Mouse (Mus musculus) CH12.LX (cell line): ENCODE data around the gene Gucy2e. TPM values are rescaled to one million over a fixed set of nuclear protein-coding genes. Genes with fewer than 3 reads are reported as not detected.

Experiments
- DNase-seq: peaks from one replicate; pipeline ENCODE4 v3.0.0-alpha.2; 2013; ENCODE audit errors: extremely low read depth
- H3K27ac ChIP-seq: 2 replicates; pipeline ENCODE4 v1.5.1; 2012; ENCODE audit warnings: low read depth, mild to moderate bottlenecking, control low read depth, moderate library complexity; ENCODE audit not compliant: insufficient read depth
- H3K27me3 ChIP-seq: replicated peaks from 2 replicates; pipeline ENCODE3; 2012; ENCODE audit warnings: inconsistent platforms
- H3K36me3 ChIP-seq, 2 experiments: replicated peaks in 1 of 2; 2 replicates each; pipeline versions ENCODE3 to v1.6.1; 2012; ENCODE audit warnings: inconsistent platforms in 1 of 2, low read length in 1 of 2, mild to moderate bottlenecking in 1 of 2, mixed read lengths in 1 of 2, moderate library complexity in 1 of 2; ENCODE audit not compliant: control insufficient read depth in 1 of 2, insufficient read depth in 1 of 2
- H3K4me1 ChIP-seq, 2 experiments: 2 replicates each; pipeline ENCODE4 v1.6.1; 2012; ENCODE audit warnings: inconsistent platforms in 1 of 2, moderate library complexity in 1 of 2; ENCODE audit not compliant: insufficient read depth in 2 of 2, control insufficient read depth in 1 of 2
- H3K4me2 ChIP-seq: 2 replicates; pipeline ENCODE4 v1.6.1; 2012; ENCODE audit warnings: low read depth, mild to moderate bottlenecking, control low read depth; ENCODE audit not compliant: poor library complexity, insufficient read depth, severe bottlenecking
- H3K4me3 ChIP-seq, 3 experiments: fragments of 150-350 bp in 1 of 3; sonication (generic) in 1 of 3; replicated peaks in 1 of 3; 2 replicates each; pipeline versions ENCODE3 to v1.5.1; 2011 to 2012; ENCODE audit warnings: low read depth in 2 of 3, low read length in 2 of 3, mild to moderate bottlenecking in 2 of 3, moderate library complexity in 2 of 3, control low read depth in 1 of 3, improper control_type of control experiment in 1 of 3, inconsistent platforms in 1 of 3, mixed read lengths in 1 of 3; ENCODE audit not compliant: poor library complexity in 1 of 3
- H3K79me2 ChIP-seq: replicated peaks from 2 replicates; pipeline ENCODE4 v1.6.1; 2012; ENCODE audit warnings: mild to moderate bottlenecking, moderate library complexity; ENCODE audit not compliant: control insufficient read depth, poor library complexity, insufficient read depth, severe bottlenecking; ENCODE audit errors: extremely low read depth
- H3K9ac ChIP-seq: 2 replicates; pipeline ENCODE4 v1.6.1; 2012; ENCODE audit warnings: low read depth, mild to moderate bottlenecking, control low read depth, moderate library complexity; ENCODE audit not compliant: insufficient read depth
- H3K9me3 ChIP-seq: replicated peaks from 2 replicates; pipeline ENCODE3; 2012; ENCODE audit warnings: low read length, inconsistent platforms, mixed read lengths
- CTCF ChIP-seq, 2 experiments: IDR thresholded peaks in 1 of 2; conservative IDR thresholded peaks in 1 of 2; 2 replicates each; pipeline ENCODE4 v1.5.1; 2011 to 2012; ENCODE audit warnings: low read depth in 2 of 2, low read length in 2 of 2, improper control_type of control experiment in 1 of 2, inconsistent platforms in 1 of 2, mild to moderate bottlenecking in 1 of 2, moderate library complexity in 1 of 2
- IRF4 ChIP-seq: IDR thresholded peaks from 2 replicates; pipeline ENCODE4 v1.6.1; 2014; ENCODE audit warnings: low read depth, mild to moderate bottlenecking, inconsistent platforms, low read length, improper control_type of control experiment
- JUN ChIP-seq: IDR thresholded peaks from 2 replicates; pipeline ENCODE4 v1.6.1; 2011; ENCODE audit warnings: low read depth, mild to moderate bottlenecking, low read length, improper control_type of control experiment, moderate library complexity; ENCODE audit not compliant: insufficient read depth
- JUND ChIP-seq: conservative IDR thresholded peaks from 2 replicates; pipeline ENCODE4 v1.6.1; 2011; ENCODE audit warnings: low read depth, low read length, improper control_type of control experiment
- KAT2A ChIP-seq: IDR thresholded peaks from 2 replicates; pipeline ENCODE4 v1.6.1; 2012; ENCODE audit warnings: low read length, improper control_type of control experiment, inconsistent platforms; ENCODE audit not compliant: insufficient replicate concordance
- MAZ ChIP-seq: IDR thresholded peaks from 2 replicates; pipeline ENCODE4 v1.6.1; 2012; ENCODE audit warnings: low read depth, mild to moderate bottlenecking, inconsistent platforms, low read length, improper control_type of control experiment, moderate library complexity
- MXI1 ChIP-seq: IDR thresholded peaks from 2 replicates; pipeline ENCODE4 v1.6.1; 2011; ENCODE audit warnings: mild to moderate bottlenecking, low read depth, low read length, improper control_type of control experiment
- MYC ChIP-seq: IDR thresholded peaks from 2 replicates; pipeline ENCODE4 v1.6.1; 2011; ENCODE audit warnings: low read depth, mild to moderate bottlenecking, improper control_type of control experiment, low read length
- NELFE ChIP-seq: IDR thresholded peaks from 2 replicates; pipeline ENCODE4 v1.6.1; 2011; ENCODE audit warnings: low read depth, low read length, improper control_type of control experiment
- POLR2A ChIP-seq: IDR thresholded peaks from 2 replicates; pipeline ENCODE4 v1.6.1; 2011; ENCODE audit warnings: low read depth, mild to moderate bottlenecking, improper control_type of control experiment, low read length
- RCOR1 ChIP-seq: conservative IDR thresholded peaks from 2 replicates; pipeline ENCODE4 v1.6.1; 2012; ENCODE audit warnings: low read depth, mild to moderate bottlenecking, inconsistent platforms, low read length, improper control_type of control experiment
- SMC3 ChIP-seq: IDR thresholded peaks from 2 replicates; pipeline ENCODE4 v1.6.1; 2011; ENCODE audit warnings: low read depth, low read length, improper control_type of control experiment
- USF1 ChIP-seq: IDR thresholded peaks from 2 replicates; pipeline ENCODE4 v1.6.1; 2014; ENCODE audit warnings: low read depth, mild to moderate bottlenecking, inconsistent platforms, low read length, improper control_type of control experiment
- ZKSCAN1 ChIP-seq: IDR thresholded peaks from 2 replicates; pipeline ENCODE4 v1.6.1; 2012; ENCODE audit warnings: low read depth, inconsistent platforms, low read length, improper control_type of control experiment, borderline replicate concordance
- ZMIZ1 ChIP-seq: IDR thresholded peaks from 2 replicates; pipeline ENCODE4 v1.6.1; 2012; ENCODE audit warnings: low read depth, mild to moderate bottlenecking, inconsistent platforms, low read length, improper control_type of control experiment
- ZNF384 ChIP-seq: IDR thresholded peaks from 2 replicates; pipeline ENCODE4 v1.6.1; 2012; ENCODE audit warnings: low read depth, low read length, improper control_type of control experiment, inconsistent platforms
- dilution Hi-C: fragments of 300-500 bp; cut with MboI; formaldehyde crosslinking; loops from 2 replicates; pipeline ENCODE4 v1.14.3; 2020; ENCODE audit warnings: low sequenced_read_pairs; ENCODE audit not compliant: extremely low pct_unique_long_range_greater_than_20kb, extremely low pct_ligation_motif_present
- in situ Hi-C: fragments of 300-500 bp; cut with MboI; formaldehyde crosslinking; loops from 3 replicates; pipeline ENCODE4 v1.14.3; 2019; ENCODE audit warnings: low sequenced_read_pairs, low pct_ligation_motif_present, low pct_unique_long_range_greater_than_20kb, mixed read lengths
- polyA plus RNA-seq: library from polyadenylated mRNA; unstranded; fragments of >175 nt; gene quantifications from 2 replicates; pipeline ENCODE4 v1.2.1, GENCODE M21; 2012; ENCODE audit warnings: low read depth; ENCODE audit not compliant: insufficient read length
- total RNA-seq, 2 experiments: library from RNA; depleted of rRNA; stranded (reverse); fragments of 300-350 nt in 1 of 2; fragments of >200 nt in 1 of 2; gene quantifications; 2 replicates each; pipeline ENCODE4 v1.2.3; 2012 to 2014

The Gucy2e gene
- total and polyA plus RNA-seq, 3 experiments, result 0.03 TPM; not detected in 2

DNA sequence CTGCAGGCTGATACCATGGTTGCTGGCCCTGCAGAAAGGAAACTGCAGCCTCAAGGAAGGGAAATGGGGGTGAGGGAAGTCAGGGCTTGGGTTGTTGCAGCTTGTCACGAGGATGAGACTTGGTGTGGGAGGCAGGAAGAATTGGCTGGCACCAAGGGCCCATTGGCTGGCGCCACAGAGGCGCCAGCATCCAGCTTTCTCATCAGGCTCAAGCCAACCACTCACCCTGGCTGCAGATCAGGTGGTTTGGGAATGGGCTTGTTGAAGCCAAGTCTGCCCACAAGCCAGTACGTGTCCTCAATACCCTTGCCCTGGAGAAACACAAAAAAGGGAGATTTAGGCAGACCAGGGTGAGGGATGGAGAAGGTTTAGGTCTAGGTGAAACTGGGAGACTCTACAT, 13.7 kb downstream of the Gucy2e start:
- no peak overlapping the region for H3K9ac ChIP-seq
- H3K4me2 ChIP-seq, result no peak overlapping the region
- no peak overlapping the region for H3K4me3 ChIP-seq
- TF ChIP-seq POLR2A (no peak), ZMIZ1 (no peak)
- dilution Hi-C loops, result no loop called here
- no peak for DNase-seq
- no peaks in the 10 kb centered on the region for H3K9me3 ChIP-seq
- peaks cover 75% of the 10 kb centered on the region for H3K27me3 ChIP-seq
- H3K27ac ChIP-seq, result no peak overlapping the region
- H3K4me1 ChIP-seq, result no peaks in the 10 kb centered on the region
- H3K36me3 ChIP-seq, result no peaks in the 10 kb centered on the region
- no peaks in the 10 kb centered on the region for H3K79me2 ChIP-seq
- in situ Hi-C loops, result no loop called here

DNA sequence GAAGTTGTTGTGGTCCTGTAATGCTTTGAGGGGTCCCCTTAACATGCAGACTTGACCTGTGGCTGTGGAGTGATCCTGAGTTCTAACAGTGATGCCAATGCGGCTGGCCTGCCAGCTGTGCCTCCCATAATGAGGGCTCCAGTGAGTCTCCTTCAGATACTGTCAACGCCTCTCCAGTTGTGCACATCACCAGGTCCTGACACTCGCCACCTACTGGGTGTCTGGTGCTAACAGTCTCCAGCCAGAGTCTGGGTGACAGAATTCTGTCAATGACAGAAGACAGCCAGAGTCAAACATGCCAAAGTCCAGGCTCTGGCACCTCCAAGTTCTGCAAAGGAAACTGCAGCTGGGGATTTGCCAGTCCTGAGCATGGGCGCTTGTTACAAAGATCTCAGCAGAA, 15.8 kb downstream of the Gucy2e start:
- no peak for TF ChIP-seq JUND
- no peak for TF ChIP-seq NELFE
- peak; percentile 26 for TF ChIP-seq SMC3
- peak in 1 of 2 experiments; percentile 41; a peak in 2 of 4 replicates for TF ChIP-seq CTCF (conservative IDR thresholded peaks at IDR 0.05 in 1 of 2, IDR thresholded peaks at IDR 0.05 in 1 of 2; ENCODE audit: low read depth in 2 of 2, low read length in 2 of 2)
- TF ChIP-seq ZMIZ1, result no peak
- TF ChIP-seq USF1, result no peak
- H3K79me2 ChIP-seq, result no peaks in the 10 kb centered on the region
- H3K9ac ChIP-seq, result no peak overlapping the region
- H3K4me2 ChIP-seq, result no peak overlapping the region
- dilution Hi-C loops, result no loop called here
- no peaks in the 10 kb centered on the region for H3K9me3 ChIP-seq
- peaks cover 70% of the 10 kb centered on the region for H3K27me3 ChIP-seq
- H3K4me1 ChIP-seq, result no peaks in the 10 kb centered on the region
- H3K4me3 ChIP-seq, result no peak overlapping the region
- H3K36me3 ChIP-seq, result no peaks in the 10 kb centered on the region
- peak; percentile 12 for DNase-seq
- in situ Hi-C loops, result no loop called here
- no peak overlapping the region for H3K27ac ChIP-seq

DNA sequence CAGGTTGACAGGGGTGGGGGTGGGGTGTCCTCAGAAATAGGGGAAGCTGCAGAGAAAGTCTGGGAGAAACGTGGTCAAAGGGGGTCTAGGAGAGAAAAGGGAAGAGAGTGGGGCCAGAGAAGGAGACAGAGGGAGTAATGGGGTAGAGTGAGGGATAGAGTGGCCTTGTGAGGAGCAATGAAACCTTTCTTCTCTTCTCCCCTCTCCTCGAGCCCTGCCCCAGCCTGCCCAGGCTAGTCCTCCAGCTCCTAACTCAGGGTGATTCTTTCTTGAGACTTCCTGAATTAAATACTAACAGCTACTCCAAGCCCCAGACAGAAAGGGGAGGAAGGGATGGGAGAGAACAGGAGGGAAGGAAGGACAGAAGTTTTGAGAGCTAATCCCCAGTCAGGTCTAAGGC, 18.2 kb downstream of the Gucy2e start:
- no peak for DNase-seq
- in situ Hi-C loops (no loop called here), dilution Hi-C loops (no loop called here)
- no peak overlapping the region for H3K4me3 ChIP-seq
- TF ChIP-seq RCOR1, result no peak
- TF ChIP-seq, all 38 proteins: peak for 0
- Histone ChIP-seq H3K4me2 (no peak overlapping the region), H3K27ac (no peak overlapping the region), H3K4me1 (no peaks in the 10 kb centered on the region), H3K9me3 (no peaks in the 10 kb centered on the region), H3K27me3 (peaks cover 75% of the 10 kb centered on the region), H3K79me2 (no peaks in the 10 kb centered on the region), H3K9ac (no peak overlapping the region), H3K36me3 (no peaks in the 10 kb centered on the region)

DNA sequence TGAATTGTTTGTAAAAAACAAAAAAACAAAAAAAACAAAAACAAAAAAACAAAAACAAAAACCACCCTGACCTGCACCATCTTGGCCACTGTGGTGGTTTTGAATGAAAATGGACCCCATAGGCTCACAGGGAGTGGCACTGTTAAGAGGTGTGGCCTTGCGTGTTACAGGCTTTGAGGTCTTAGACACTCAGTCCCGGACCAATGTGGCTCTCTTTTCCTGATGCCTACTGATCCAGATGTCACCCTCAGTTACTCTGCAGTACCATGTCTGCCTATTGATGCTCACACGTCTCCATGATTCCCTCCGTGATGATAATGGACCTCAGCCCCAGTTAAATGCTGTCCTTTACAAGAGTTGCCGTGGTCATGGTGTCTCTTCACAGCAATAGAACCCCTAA, 19.4 kb downstream of the Gucy2e start:
- Histone ChIP-seq H3K36me3 (no peaks in the 10 kb centered on the region), H3K4me1 (no peaks in the 10 kb centered on the region), H3K9me3 (no peaks in the 10 kb centered on the region), H3K4me2 (no peak overlapping the region), H3K79me2 (no peaks in the 10 kb centered on the region), H3K4me3 (no peak overlapping the region), H3K27ac (no peak overlapping the region), H3K27me3 (peaks cover 76% of the 10 kb centered on the region), H3K9ac (no peak overlapping the region)
- dilution Hi-C loops (no loop called here), in situ Hi-C loops (no loop called here)
- no peak for DNase-seq
- TF ChIP-seq JUND (no peak), ZNF384 (no peak), KAT2A (no peak), SMC3 (no peak), ZKSCAN1 (no peak), MYC (no peak), JUN (no peak), MAZ (no peak), MXI1 (no peak), IRF4 (no peak)
